Mouse (Mus musculus): Measurements from ENCODE around the gene Ubl5.

DNA sequence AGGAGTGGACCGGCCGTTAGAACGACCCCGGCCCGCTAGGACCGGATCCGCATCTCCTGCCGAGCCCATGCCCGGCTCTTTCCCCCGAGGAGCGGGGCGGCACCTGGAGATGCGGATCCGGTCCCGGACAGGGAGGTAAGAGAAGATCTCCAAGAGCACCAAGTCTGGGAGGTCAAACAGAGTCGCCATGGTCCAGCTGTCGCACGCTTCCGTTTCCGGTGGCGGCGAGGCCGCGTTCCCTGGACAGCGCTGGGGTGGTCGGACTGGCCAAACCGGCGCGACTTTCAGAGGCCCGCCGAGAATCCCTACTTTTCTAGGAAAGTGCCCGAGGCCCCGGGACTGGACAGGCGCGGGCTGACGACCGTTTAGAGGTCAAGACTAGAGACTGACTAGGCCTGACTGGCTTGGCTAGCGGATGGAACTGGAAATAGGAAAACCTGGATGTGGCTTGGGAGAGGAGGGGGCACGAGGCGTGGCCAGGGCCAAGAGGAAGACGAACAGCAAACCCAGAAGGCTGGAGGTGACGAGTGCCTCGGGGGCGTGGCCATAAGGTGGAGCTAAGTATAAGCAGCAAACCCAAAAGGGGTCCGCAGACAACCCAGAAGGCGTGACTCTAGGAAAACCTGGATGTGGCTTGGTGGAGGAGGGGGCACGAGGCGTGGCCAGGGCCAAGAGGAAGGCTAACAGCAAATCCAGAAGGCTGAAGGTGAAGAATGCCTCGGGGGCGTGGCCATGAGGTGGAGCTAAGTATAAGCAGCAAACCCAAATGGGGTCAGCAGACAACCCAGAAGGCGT is at the start of gene Ubl5:
- TF ChIP-seq POLR2A (IDR thresholded peaks at IDR 0.05; ENCODE audit: borderline replicate concordance, low read depth, low read length) (no peak), CTCF (IDR thresholded peaks at IDR 0.05; ENCODE audit: low read depth, low read length) (no peak)
